Mouse (Mus musculus): ENCODE data around the gene Aff4.
A peak's percentile ranks its signal among the peaks of the same experiment; 100 is the strongest.
"Not testable (repeated sequence)": the region's sequence is repeated elsewhere in the genome, so short reads cannot be mapped to it uniquely, and the experiment has no call there.

Gene Aff4

DNA sequence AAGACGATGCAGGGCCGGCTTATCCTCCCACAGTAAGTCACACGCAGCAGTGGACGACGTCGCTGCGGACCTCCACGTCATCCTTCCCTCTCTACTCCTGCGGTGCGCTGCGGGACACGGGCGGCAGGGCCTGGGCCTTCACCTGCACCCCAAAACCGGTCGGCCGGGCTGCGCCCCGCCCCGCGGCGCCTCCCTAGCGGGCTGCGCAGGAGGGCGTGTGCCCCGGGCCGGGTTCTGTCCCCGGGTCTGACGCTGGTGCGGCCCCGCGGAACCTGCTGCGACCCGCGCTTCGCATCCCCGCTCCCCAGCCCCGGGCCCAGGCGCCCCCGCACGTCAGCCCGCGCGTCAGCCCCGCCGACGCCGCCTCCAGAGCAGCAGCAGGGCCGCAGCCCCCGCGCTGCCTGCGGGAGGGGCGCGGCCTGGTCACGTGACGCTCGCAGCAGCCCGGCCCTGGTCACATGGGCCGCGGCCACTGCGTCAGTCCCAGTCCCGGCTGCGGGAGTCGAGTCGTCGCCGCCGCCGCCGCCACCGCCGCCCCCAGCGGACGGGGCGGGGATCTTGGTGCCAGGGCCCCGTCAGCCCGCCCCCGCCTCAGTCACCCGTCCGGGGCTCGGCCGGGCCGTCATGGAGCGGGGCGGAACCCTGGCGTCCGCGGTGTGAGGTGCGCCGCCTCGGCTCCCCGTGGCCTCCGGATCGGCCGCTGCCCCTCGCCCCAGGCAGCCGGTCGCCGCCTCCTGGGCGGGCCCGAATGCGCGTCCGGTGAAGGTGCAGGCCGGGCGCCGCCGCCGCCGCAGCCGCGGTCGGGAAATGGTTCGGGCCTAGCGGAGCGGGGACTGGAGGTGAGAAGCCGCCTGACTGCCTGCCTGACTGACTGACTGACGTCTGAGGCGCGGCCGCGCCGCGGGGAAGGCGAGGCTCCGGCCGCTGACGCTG lies at the start of gene Aff4:
Gene Aff4 (plus strand): TSS at position 543 of the 933 bp plus-strand sequence.
- peak; percentile 88 to 90 for DNase-seq (ENCODE audit: low spot score in 2 of 2)

GRCm38 (mm10) chr11:53301167-53301515 lies 49.5 kb upstream of the Aff4 start:
- DNase-seq (ENCODE audit: low spot score in 2 of 2) = peak in 1 of 2 experiments; percentile 16

DNA sequence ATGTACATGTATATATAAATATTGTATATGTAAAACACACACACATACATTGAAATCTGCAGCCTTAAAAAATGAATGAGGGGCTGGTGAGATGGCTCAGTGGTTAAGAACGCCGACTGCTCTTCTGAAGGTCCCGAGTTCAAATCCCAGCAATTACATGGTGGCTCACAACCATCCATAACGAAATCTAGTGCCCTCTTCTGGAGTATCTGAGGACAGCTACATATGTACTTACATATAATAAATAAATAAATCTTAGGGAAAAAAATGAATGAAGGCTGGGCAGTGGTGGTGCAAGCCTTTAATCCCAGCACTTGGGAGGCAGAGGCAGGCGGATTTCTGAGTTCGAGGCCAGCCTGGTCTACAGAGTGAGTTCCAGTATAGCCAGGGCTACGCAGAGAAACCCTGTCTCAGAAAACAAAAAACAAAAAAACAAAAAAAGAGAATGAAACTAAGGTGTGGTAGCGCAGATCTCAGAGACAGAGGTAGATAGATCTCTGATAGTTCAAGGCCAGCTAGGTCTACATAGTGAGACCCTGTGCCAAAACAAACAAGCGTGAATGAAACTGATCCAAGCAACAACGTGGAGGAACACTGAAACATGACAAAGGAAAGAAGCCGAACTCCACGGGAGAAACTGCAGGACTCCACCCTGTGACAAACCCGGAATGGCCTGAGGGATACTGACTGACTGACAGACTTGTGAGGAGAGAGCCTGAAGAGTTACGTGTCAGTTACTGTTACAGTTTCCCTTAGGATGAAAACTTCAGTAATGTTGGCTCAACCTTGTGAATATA lies 46.4 kb upstream of the Aff4 start:
- no peak for DNase-seq (ENCODE audit: low spot score in 2 of 2)

DNA sequence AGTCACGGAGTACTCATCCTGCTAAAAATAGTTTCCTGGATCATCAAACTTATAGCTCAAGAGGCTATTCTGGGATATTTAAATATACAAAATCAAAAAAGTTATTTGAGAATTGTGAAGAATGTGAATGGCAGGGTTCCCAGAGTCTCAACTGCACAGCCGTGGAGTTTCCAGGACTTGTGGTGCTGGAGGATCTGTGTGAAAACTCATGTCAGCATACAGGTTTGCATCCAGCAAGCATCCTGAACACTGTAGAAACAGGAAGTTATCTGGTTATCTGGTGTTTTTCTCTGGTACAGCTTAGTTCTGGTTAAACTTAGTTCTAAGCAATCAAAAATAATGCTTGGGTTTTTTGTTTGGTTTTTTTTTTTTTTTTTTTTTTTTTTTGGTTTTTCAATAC lies 43.7 kb upstream of the Aff4 start:
- no peak for DNase-seq (ENCODE audit: low spot score in 2 of 2)

DNA sequence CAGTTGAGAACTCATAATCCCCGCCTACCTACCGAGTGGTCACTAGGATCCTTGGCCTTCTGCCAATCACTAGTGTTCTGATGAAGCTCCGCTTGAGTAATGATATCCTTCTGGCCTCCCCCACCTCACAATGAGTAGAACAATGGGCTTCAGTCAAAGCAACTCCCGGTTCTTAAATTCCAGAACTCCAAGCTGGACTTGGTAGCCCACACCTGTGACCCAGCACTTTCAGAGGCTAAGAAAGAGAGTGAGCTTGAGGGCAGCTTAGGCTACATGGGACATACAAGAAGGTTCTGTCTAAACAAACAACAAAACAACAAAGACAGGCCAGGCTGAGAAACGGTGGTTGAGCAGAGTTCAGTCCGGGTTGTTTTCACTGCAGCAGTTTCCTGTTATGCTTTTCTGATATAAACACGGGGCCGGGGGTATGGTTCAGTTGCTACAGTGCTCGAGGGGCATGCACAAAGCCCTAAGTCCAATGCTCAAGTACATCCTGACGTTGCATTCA lies 43.0 kb upstream of the Aff4 start:
- DNase-seq (ENCODE audit: low spot score in 2 of 2) = no peak

DNA sequence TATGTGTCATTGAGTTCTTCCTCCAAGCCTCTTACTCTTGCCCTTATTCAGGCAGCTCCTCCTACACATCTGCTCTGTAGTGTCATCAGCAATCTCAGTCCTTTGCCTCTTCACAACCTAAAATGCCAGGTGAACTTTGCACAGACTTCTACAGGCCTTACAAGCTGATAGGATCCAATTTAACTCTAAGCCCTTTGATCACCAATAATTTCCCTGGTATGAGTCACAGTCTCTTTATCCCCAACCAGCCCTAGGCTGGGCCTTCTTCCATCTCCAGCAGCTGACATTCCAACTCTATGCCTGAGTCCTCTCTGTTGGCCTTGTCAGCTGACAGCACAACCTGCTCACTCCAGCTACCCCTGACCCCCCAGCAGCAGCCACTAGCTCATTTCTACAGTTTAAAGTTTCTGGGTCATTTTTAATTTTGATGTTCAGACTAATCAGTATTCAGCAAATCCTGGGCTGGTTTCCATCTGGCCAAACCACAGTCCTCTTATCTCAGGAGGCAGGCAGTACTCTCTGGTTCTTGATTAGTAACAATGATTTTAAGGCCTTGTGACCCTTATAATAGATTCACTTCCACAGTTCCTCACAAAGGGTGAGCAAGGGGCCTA lies 42.3 kb upstream of the Aff4 start:
- no peak for DNase-seq (ENCODE audit: low spot score in 2 of 2)

DNA sequence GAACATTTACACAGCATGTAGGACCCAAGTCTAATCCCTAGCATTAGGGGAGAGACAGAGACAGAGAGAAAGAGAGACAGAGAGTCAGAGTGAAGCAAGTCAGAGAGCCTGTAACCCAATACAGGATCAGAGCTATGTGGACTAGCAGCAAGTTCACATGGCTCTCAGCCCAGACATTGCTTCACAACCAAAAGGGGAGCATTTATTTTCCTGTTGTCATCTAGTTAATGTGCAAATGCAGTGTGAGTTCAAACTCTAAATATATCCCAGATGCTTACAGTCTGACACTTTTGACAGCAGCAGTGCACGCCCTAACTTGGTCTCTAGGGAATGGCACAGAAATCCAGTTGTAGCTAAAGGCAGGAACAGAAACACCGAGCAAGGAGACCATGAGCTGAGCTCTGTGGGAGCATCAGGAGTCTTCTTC lies 41.7 kb upstream of the Aff4 start:
- DNase-seq (ENCODE audit: low spot score in 2 of 2) = no peak

DNA sequence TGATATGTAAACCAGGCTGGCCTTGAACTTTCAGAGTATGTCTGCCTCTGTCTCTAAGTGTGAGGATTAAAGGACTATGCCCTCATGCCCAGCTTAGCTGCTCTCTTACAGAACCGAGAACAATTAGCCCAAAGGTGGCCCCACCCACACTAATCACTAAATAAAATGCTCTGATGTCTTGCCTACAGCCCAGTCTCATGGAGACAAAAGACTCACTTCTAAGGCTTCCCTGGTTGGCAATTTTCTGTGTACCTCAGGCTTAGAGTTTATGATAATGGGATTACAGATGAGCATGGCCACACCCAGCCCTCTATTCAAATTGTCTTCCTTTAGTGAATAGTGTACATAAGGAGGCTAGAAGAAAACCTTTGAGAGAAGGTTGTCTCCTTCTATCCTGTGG lies 39.2 kb upstream of the Aff4 start:
- DNase-seq (ENCODE audit: low spot score in 2 of 2) = no peak

- DNase-seq (ENCODE audit: low spot score in 2 of 2) = not testable (repeated sequence)
These were observed 37.8 kb upstream of the Aff4 start for GRCm38 (mm10) chr11:53312823-53313222.

DNA sequence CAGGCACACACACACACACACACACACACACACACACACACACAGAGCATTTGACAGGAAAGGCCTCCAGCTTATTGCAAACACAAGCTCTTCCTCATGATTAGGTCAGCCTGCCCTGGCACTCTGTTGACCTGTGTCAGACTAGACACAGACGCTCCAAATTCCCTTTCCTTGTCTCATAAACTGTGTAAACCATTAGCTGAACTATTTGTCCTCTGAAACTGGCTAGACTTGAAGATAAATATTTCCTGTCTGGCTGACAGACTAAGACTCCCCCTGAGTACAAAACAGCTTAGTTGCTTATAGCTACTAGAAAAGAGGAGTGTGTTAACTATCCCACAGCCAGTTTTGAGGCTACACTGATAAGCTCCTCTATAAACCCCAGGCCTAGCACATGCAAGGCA lies 35.9 kb upstream of the Aff4 start:
- DNase-seq (ENCODE audit: low spot score in 2 of 2) = no peak

GRCm38 (mm10) chr11:53316996-53317395 lies 33.6 kb upstream of the Aff4 start:
- no peak for DNase-seq (ENCODE audit: low spot score in 2 of 2)

DNA sequence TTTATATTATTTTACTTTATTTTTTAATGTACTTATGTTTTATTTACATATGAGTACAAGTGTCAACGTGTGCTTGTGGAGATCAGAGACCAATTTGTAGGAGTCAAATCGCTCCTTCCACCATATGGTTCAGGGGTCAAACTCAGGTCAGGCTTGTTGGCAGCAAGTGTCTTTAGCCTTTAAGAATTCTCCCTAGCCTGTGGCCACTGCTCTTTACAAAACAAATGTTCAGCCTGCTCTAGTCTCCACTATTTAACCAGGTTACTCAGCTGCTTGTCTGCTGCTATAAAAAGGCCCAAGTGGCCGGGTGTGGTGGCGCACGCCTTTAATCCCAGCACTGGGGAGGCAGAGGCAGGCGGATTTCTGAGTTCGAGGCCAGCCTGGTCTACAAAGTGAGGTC lies 32.6 kb upstream of the Aff4 start:
- DNase-seq (ENCODE audit: low spot score in 2 of 2) = no peak

DNA sequence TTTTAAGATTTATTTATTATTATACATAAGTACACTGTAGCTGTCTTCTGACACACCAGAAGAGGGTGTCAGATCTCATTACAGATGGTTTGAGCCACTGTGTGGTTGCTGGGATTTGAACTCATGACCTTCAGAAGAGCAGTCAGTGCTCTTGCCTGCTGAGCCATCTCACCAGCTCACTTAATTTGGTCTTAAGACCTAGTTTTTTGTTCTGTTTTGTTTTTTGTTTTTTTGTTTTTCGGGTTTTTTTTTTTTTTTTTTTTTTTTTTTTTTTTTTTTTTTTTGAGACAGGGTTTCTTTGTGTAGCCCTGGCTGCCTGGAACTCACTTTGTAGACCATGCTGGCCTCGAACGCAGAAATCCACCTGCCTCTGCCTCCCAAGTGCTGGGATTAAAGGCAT lies 32.1 kb upstream of the Aff4 start:
- not testable (repeated sequence) for DNase-seq (ENCODE audit: low spot score in 2 of 2)

GRCm38 (mm10) chr11:53319867-53320266 lies 30.8 kb upstream of the Aff4 start:
- not testable (repeated sequence) for DNase-seq (ENCODE audit: low spot score in 2 of 2)

- peak; percentile 86 to 89 for DNase-seq (ENCODE audit: low spot score in 2 of 2)
These were observed 26.1 kb upstream of the Aff4 start, which contains the start of gene Zcchc10 for GRCm38 (mm10) chr11:53324512-53324968. Zcchc10 (plus strand) TSS chr11:53324679.

DNA sequence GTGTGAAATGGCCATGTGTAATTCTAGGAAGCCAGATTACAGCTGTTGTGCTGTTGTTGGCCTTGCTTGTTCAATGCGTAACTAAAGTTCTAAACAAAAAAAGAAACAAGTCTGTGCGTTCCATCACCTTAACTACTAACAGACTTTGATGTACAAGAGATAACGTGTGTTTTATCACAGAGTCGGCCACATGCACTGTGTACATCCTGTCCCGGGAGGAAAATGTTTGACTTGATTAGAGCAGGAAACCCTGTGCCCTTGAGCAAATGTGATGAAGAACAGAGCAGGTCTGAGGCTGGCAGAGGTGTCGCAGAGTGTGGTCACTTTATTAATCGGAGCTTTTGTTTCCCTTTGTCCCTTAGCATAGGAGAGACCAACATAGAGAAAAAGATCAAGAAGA lies 20.3 kb upstream of the Aff4 start:
- DNase-seq (ENCODE audit: low spot score in 2 of 2) = no peak

GRCm38 (mm10) chr11:53331121-53331520 lies 19.5 kb upstream of the Aff4 start:
- DNase-seq (ENCODE audit: low spot score in 2 of 2) = no peak

DNA sequence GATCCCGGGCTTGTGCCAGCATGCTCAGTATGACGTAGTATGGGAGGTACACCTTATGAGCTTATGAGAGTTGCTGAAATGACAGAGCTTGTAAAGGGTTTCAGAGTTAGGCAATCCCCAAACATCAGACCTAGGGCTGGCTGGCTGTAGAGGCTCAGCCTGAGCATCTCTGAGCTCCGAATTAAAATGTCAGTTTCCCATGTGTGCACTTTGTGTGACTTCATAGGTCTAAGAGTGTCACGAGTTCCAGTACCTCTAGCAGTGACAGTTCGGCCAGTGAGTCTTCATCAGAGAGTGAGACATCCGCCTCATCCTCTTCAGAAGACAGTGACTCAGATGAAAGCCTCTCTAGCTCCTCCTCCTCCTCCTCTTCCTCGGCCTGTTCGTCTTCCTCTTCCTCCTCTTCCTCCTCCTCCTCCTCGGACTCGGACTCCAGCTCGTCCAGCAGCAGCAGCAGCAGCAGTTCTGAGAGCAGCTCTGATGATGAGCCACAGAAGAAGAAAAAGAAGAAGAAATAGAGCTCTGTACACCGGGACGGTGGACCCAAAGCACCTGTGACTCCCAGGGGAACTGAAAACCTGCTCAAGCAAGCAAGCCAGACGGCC lies 18.5 kb upstream of the Aff4 start:
- no peak for DNase-seq (ENCODE audit: low spot score in 2 of 2)

- no peak for DNase-seq (ENCODE audit: low spot score in 2 of 2)
These were observed 15.0 kb upstream of the Aff4 start for GRCm38 (mm10) chr11:53335505-53336181.

- DNase-seq (ENCODE audit: low spot score in 2 of 2) = no peak
These were observed 14.5 kb upstream of the Aff4 start for GRCm38 (mm10) chr11:53336182-53336571.

- DNase-seq (ENCODE audit: low spot score in 2 of 2) = no peak
These were observed 13.7 kb upstream of the Aff4 start for GRCm38 (mm10) chr11:53336924-53337323.

Measured in frontal cortex, postnatal 36 days (tissue).